Mouse (Mus musculus) liver, adult 2 months (tissue): ENCODE results near the gene Fnbp1. TPM values are rescaled to one million over a fixed set of nuclear protein-coding genes. Genes with fewer than 3 reads are reported as not detected.

Experiments used
- DNase-seq: peaks from one replicate; pipeline ENCODE4 v3.0.0-alpha.2; 2011; ENCODE audit warnings: low read depth, low spot score; ENCODE audit errors: extremely low read depth
- H3K27ac ChIP-seq: fragments of 200-500 bp; replicated peaks from 2 replicates; pipeline ENCODE4 v1.5.1; 2012; ENCODE audit warnings: low read depth, mild to moderate bottlenecking, control low read depth, inconsistent platforms, low read length; ENCODE audit not compliant: insufficient read depth
- H3K27me3 ChIP-seq: fragments of 200-500 bp; 2 replicates; pipeline ENCODE4 v1.6.1; 2012; ENCODE audit warnings: mild to moderate bottlenecking, moderate library complexity, low read length, inconsistent platforms; ENCODE audit not compliant: control insufficient read depth, insufficient read depth
- H3K36me3 ChIP-seq: fragments of 200-500 bp; 2 replicates; pipeline ENCODE4 v1.6.1; 2012; ENCODE audit warnings: low read length, inconsistent platforms; ENCODE audit not compliant: control insufficient read depth, insufficient read depth
- H3K4me1 ChIP-seq: fragments of 200-500 bp; 2 replicates; pipeline ENCODE4 v1.6.1; 2011; ENCODE audit warnings: low read length; ENCODE audit not compliant: control insufficient read depth, insufficient read depth
- H3K4me3 ChIP-seq: fragments of 200-500 bp; 2 replicates; pipeline ENCODE4 v1.5.1; 2011; ENCODE audit warnings: low read depth, mild to moderate bottlenecking, control low read depth, low read length, moderate library complexity; ENCODE audit not compliant: insufficient read depth
- H3K79me2 ChIP-seq: fragments of 200-500 bp; 2 replicates; pipeline ENCODE4 v1.6.1; 2012; ENCODE audit warnings: inconsistent platforms, mild to moderate bottlenecking, low read length, moderate library complexity; ENCODE audit not compliant: control insufficient read depth, insufficient read depth
- H3K9ac ChIP-seq: fragments of 200-500 bp; 2 replicates; pipeline ENCODE4 v1.6.1; 2012; ENCODE audit warnings: low read depth, mild to moderate bottlenecking, control low read depth, inconsistent platforms, low read length
- CTCF ChIP-seq: fragments of 200-500 bp; IDR thresholded peaks from 2 replicates; pipeline ENCODE4 v1.5.1; 2011; ENCODE audit warnings: low read depth, low read length, control low read depth
- POLR2A ChIP-seq: fragments of 200-500 bp; IDR thresholded peaks from 2 replicates; pipeline ENCODE4 v1.6.1; 2011; ENCODE audit warnings: low read length, control low read depth; ENCODE audit not compliant: insufficient read depth; ENCODE audit errors: extremely low read depth
- WGBS: fragments of 180-500 bp; shearing (Covaris S2); methylation state at CpG from one replicate; pipeline ENCODE4 v1.1.7; 2018; 5-methylcytosine and 5-hydroxymethylcytosine counted together
- polyA plus RNA-seq: library from polyadenylated mRNA; depleted of rRNA; stranded (reverse); fragments of >200 nt; gene quantifications from 2 replicates; pipeline ENCODE4 v1.2.3, GENCODE M21; 2012
- total RNA-seq: library from RNA; depleted of rRNA; stranded (reverse); fragments of >200 nt; gene quantifications from 2 replicates; pipeline ENCODE4 v1.2.3, GENCODE M21; 2014

Fnbp1 gene
- total and polyA plus RNA-seq, 2 experiments, result 5.2 to 8.6 TPM

GRCm38 (mm10) chr2:31082639-31083038 is 59.2 kb downstream of the Fnbp1 start:
- no peak overlapping the region for H3K27ac ChIP-seq
- no peaks in the 10 kb centered on the region for H3K27me3 ChIP-seq
- 73% methylated on average over 17 of the region's 17 CpGs for WGBS
- H3K4me3 ChIP-seq, result no peak overlapping the region
- DNase-seq, result no peak
- H3K79me2 ChIP-seq, result no peaks in the 10 kb centered on the region
- no peak for TF ChIP-seq CTCF
- no peak for TF ChIP-seq POLR2A
- 0 out of 2 replicates have a peak, but pooled peaks cover 3% of the 10 kb centered on the region for H3K4me1 ChIP-seq
- H3K36me3 ChIP-seq, result peaks cover 5% of the 10 kb centered on the region; the same call in 1 of the 2 replicates
- H3K9ac ChIP-seq, result no peak overlapping the region

GRCm38 (mm10) chr2:31081349-31081748 is 60.5 kb downstream of the Fnbp1 start:
- peaks cover 5% of the 10 kb centered on the region; the same call in 1 of the 2 replicates for H3K36me3 ChIP-seq
- TF ChIP-seq CTCF (no peak), POLR2A (no peak)
- no peak for DNase-seq
- no peaks in the 10 kb centered on the region for H3K79me2 ChIP-seq
- H3K27me3 ChIP-seq, result no peaks in the 10 kb centered on the region
- 0 out of 2 replicates have a peak, but pooled peaks cover 3% of the 10 kb centered on the region for H3K4me1 ChIP-seq
- 32% methylated on average over 4 of the region's 4 CpGs for WGBS
- peak overlapping the region; percentile 30; the same call in 1 of the 2 replicates for H3K27ac ChIP-seq
- H3K9ac ChIP-seq, result no peak overlapping the region
- no peak overlapping the region for H3K4me3 ChIP-seq

GRCm38 (mm10) chr2:31079117-31079516 is 62.7 kb downstream of the Fnbp1 start:
- no peak overlapping the region for H3K9ac ChIP-seq
- no peaks in the 10 kb centered on the region for H3K27me3 ChIP-seq
- H3K79me2 ChIP-seq, result no peaks in the 10 kb centered on the region
- no peak for DNase-seq
- peaks cover 1% of the 10 kb centered on the region; the same call in 1 of the 2 replicates for H3K36me3 ChIP-seq
- 97% methylated on average over 6 of the region's 6 CpGs for WGBS
- H3K4me1 ChIP-seq, result 0 out of 2 replicates have a peak, but pooled peaks cover 3% of the 10 kb centered on the region
- TF ChIP-seq POLR2A, result no peak
- TF ChIP-seq CTCF, result no peak
- H3K4me3 ChIP-seq, result no peak overlapping the region
- no peak overlapping the region for H3K27ac ChIP-seq

- H3K36me3 ChIP-seq, result no peaks in the 10 kb centered on the region; the same call in 1 of the 2 replicates
- H3K27ac ChIP-seq, result no peak overlapping the region
- no peak overlapping the region for H3K4me3 ChIP-seq
- WGBS, result 98% methylated on average over 5 of the region's 5 CpGs
- no peaks in the 10 kb centered on the region for H3K27me3 ChIP-seq
- TF ChIP-seq CTCF (no peak), POLR2A (no peak)
- H3K79me2 ChIP-seq, result no peaks in the 10 kb centered on the region
- 0 out of 2 replicates have a peak, but pooled peaks cover 3% of the 10 kb centered on the region for H3K4me1 ChIP-seq
- no peak overlapping the region for H3K9ac ChIP-seq
- DNase-seq, result no peak
These were observed 64.2 kb downstream of the Fnbp1 start for GRCm38 (mm10) chr2:31077574-31077973.

GRCm38 (mm10) chr2:31076351-31077140 is 65.3 kb downstream of the Fnbp1 start:
- Histone ChIP-seq H3K4me3 (no peak overlapping the region), H3K4me1 (0 out of 2 replicates have a peak, but pooled peaks cover under 1% of the 10 kb centered on the region), H3K36me3 (no peaks in the 10 kb centered on the region), H3K9ac (no peak overlapping the region), H3K79me2 (no peaks in the 10 kb centered on the region), H3K27ac (no peak overlapping the region), H3K27me3 (no peaks in the 10 kb centered on the region)
- TF ChIP-seq POLR2A (no peak), CTCF (no peak)
- no peak for DNase-seq
- WGBS, result 93% methylated on average over 16 of the region's 16 CpGs

- no peaks in the 10 kb centered on the region for H3K36me3 ChIP-seq
- no peak for DNase-seq
- H3K27me3 ChIP-seq, result no peaks in the 10 kb centered on the region
- TF ChIP-seq POLR2A, result no peak
- TF ChIP-seq CTCF, result no peak
- no peaks in the 10 kb centered on the region for H3K4me1 ChIP-seq
- H3K79me2 ChIP-seq, result no peaks in the 10 kb centered on the region
- 91% methylated on average over 7 of the region's 7 CpGs for WGBS
- H3K4me3 ChIP-seq, result no peak overlapping the region
- H3K27ac ChIP-seq, result no peak overlapping the region
- no peak overlapping the region for H3K9ac ChIP-seq
These were observed 66.0 kb downstream of the Fnbp1 start for GRCm38 (mm10) chr2:31075836-31076235.
